In genomic region chr5:143642262-143642831, GRCm38 (mm10) we compare ENCODE assay signal across 9 mouse cellular contexts. TPM values are rescaled to one million over a fixed set of nuclear protein-coding genes. Genes with fewer than 3 reads are reported as not detected.
DNase-seq lines count a peak whose midpoint lies in the region; ATAC-seq and TF ChIP-seq lines count a peak whose summit lies in the region.
"Had no signal": no experiment of that assay in that cellular context is flagged by ENCODE, and none has a peak within 500 bp of the region (broad histone marks: within the 10 kb centered on the region; RNA-seq: fewer than 3 reads in every experiment).

No protein-coding gene starts in this region.

- no peak overlapping the region for H3K4me3 ChIP-seq in kidney, adult 2 months (ENCODE audit: insufficient read depth, low read depth, low read length)
- H3K4me3 ChIP-seq in embryonic facial prominence, embryonic 10.5 days = 0 out of 2 replicates have a peak overlapping the region, but pooled peaks have one; percentile 0
- peak overlapping the region; percentile 1; the same call in 1 of the 2 replicates for H3K4me3 ChIP-seq in limb, embryonic 15.5 days
- H3K4me3 ChIP-seq in hindbrain, embryonic 11.5 days (ENCODE audit: low read depth, low read length) = no peak overlapping the region
- H3K4me3 ChIP-seq: erythroblast, embryonic 14.5 days had no signal

- ATAC-seq in limb, embryonic 15.5 days (ENCODE audit: insufficient number of reproducible peaks, low FRiP score, low TSS enrichment, low read depth) = peak; percentile 73
- ATAC-seq in hindbrain, embryonic 11.5 days (ENCODE audit: low FRiP score) = no peak

- H3K9ac ChIP-seq in limb, embryonic 15.5 days = no peak overlapping the region
- H3K9ac ChIP-seq in hindbrain, embryonic 11.5 days (ENCODE audit: low read depth, low read length) = no peak overlapping the region

- H3K27ac ChIP-seq in kidney, adult 2 months (ENCODE audit: insufficient read depth, low read depth, low read length) = no peak overlapping the region; the same call in 1 of the 2 replicates
- H3K27ac ChIP-seq in embryonic facial prominence, embryonic 10.5 days (replicated peaks) = peak overlapping the region; percentile 74
- H3K27ac ChIP-seq in limb, embryonic 15.5 days = peak overlapping the region; percentile 74
- no peak overlapping the region for H3K27ac ChIP-seq in hindbrain, embryonic 11.5 days (ENCODE audit: low read depth, low read length)

- peaks cover 15% of the 10 kb centered on the region for H3K4me1 ChIP-seq in kidney, adult 2 months (ENCODE audit: control insufficient read depth, insufficient read depth, low read length)
- peaks cover 71% of the 10 kb centered on the region for H3K4me1 ChIP-seq in embryonic facial prominence, embryonic 10.5 days
- H3K4me1 ChIP-seq in limb, embryonic 15.5 days = peaks cover 53% of the 10 kb centered on the region
- H3K4me1 ChIP-seq in hindbrain, embryonic 11.5 days (replicated peaks; ENCODE audit: control insufficient read depth, insufficient read depth, low read length) = no peaks in the 10 kb centered on the region

- TF ChIP-seq POLR2A in kidney, adult 2 months (IDR thresholded peaks at IDR 0.05; ENCODE audit: low read depth, low read length) = no peak

- no peak for TF ChIP-seq CTCF in kidney, adult 2 months (conservative IDR thresholded peaks at IDR 0.05; ENCODE audit: insufficient read depth, insufficient read length, low read depth, low read length)

- no peaks in the 10 kb centered on the region for H3K9me3 ChIP-seq in embryonic facial prominence, embryonic 10.5 days
- H3K9me3 ChIP-seq in limb, embryonic 15.5 days = no peaks in the 10 kb centered on the region
- H3K9me3 ChIP-seq in hindbrain, embryonic 11.5 days (ENCODE audit: control insufficient read depth, low read length) = no peaks in the 10 kb centered on the region

- 46% methylated on average over 4 of the region's 4 CpGs for WGBS in kidney, adult 2 months
- WGBS in embryonic facial prominence, embryonic 10.5 days = 36% methylated on average over 4 of the region's 4 CpGs
- 12% methylated on average over 4 of the region's 4 CpGs for WGBS in limb, embryonic 15.5 days
- 56% methylated on average over 4 of the region's 4 CpGs for WGBS in hindbrain, embryonic 11.5 days

- peak; percentile 62 for DNase-seq in kidney, adult 2 months
- no peak for DNase-seq in kidney, adult 9 months
- peak; percentile 41 for DNase-seq in MN1 (ENCODE audit: low spot score)
- DNase-seq in embryonic facial prominence, embryonic 10.5 days (ENCODE audit: low spot score) = peak; percentile 75
- DNase-seq in urinary bladder, postnatal 36 days (ENCODE audit: low spot score in 2 of 2) = no peak
- DNase-seq in hindbrain, embryonic 11.5 days (ENCODE audit: low spot score) = no peak
- DNase-seq: retina, postnatal 1 day had no signal

- H3K27me3 ChIP-seq in kidney, adult 2 months (replicated peaks; ENCODE audit: control insufficient read depth, insufficient read depth, low read length) = no peaks in the 10 kb centered on the region
- H3K27me3 ChIP-seq in embryonic facial prominence, embryonic 10.5 days (replicated peaks; ENCODE audit: low read depth, poor library complexity, severe bottlenecking) = no peaks in the 10 kb centered on the region
- H3K27me3 ChIP-seq in limb, embryonic 15.5 days = no peaks in the 10 kb centered on the region
- H3K27me3 ChIP-seq in hindbrain, embryonic 11.5 days (ENCODE audit: control insufficient read depth, insufficient read depth, low read length) = no peaks in the 10 kb centered on the region

- peak overlapping the region; percentile 10 for H3K4me2 ChIP-seq in limb, embryonic 15.5 days
- H3K4me2 ChIP-seq in hindbrain, embryonic 11.5 days (replicated peaks; ENCODE audit: low read depth, low read length) = no peak overlapping the region

- no peaks in the 10 kb centered on the region for H3K36me3 ChIP-seq in kidney, adult 2 months (ENCODE audit: control insufficient read depth, insufficient read depth, low read length)
- H3K36me3 ChIP-seq in embryonic facial prominence, embryonic 10.5 days (replicated peaks) = 0 out of 2 replicates have a peak, but pooled peaks cover 3% of the 10 kb centered on the region
- no peaks in the 10 kb centered on the region for H3K36me3 ChIP-seq in limb, embryonic 15.5 days
- H3K36me3 ChIP-seq in hindbrain, embryonic 11.5 days (ENCODE audit: control insufficient read depth, insufficient read depth, low read length) = no peaks in the 10 kb centered on the region

RNA-seq across cellular contexts. Expression of gene Cyth3, which starts 20.1 kb away (rescaled TPM):
- 22.8 and 25.0 TPM in 2 replicates for polyA plus RNA-seq in kidney, adult 2 months (2012; rRNA removed)
- polyA plus RNA-seq in embryonic facial prominence, embryonic 10.5 days (2016; fragmentation: Nextera tagmentation; extraction: Ambion mirVana) = 40.4 and 48.1 TPM in 2 replicates
- 78.0 and 78.5 TPM in 2 replicates for polyA plus RNA-seq in limb, embryonic 15.5 days (2015; fragmentation: Nextera tagmentation; extraction: Ambion mirVana)
- 30.3 and 33.4 TPM in 2 replicates for polyA plus RNA-seq in hindbrain, embryonic 11.5 days (2014; fragmentation: Nextera tagmentation; extraction: Ambion mirVana)

Comparison
In these comparisons a context has a peak if more than half of its experiments do, and no peak if none do; other contexts are left out.
1. DNase-seq: peak in kidney, adult 2 months (single experiment), MN1 (single experiment) and embryonic facial prominence, embryonic 10.5 days (single experiment); none in kidney, adult 9 months (single experiment), urinary bladder, postnatal 36 days (0 of 2) and hindbrain, embryonic 11.5 days (single experiment).
2. H3K27ac ChIP-seq: peak in embryonic facial prominence, embryonic 10.5 days (single experiment) and limb, embryonic 15.5 days (single experiment); none in kidney, adult 2 months (single experiment) and hindbrain, embryonic 11.5 days (single experiment).
3. H3K4me3 ChIP-seq: peak in embryonic facial prominence, embryonic 10.5 days (single experiment) and limb, embryonic 15.5 days (single experiment); none in kidney, adult 2 months (single experiment) and hindbrain, embryonic 11.5 days (single experiment).